Mouse (Mus musculus) myocyte (in vitro differentiated cells): ENCODE data around the gene Dnaaf1. TPM values are rescaled to one million over a fixed set of nuclear protein-coding genes. Genes with fewer than 3 reads are reported as not detected.

Experiments used
- H3K27me3 ChIP-seq: one replicate; pipeline ENCODE4 v1.6.1; 2011; ENCODE audit not compliant: control insufficient read depth, insufficient read depth, insufficient read length
- H3K36me3 ChIP-seq: one replicate; pipeline ENCODE4 v1.6.1; 2011; ENCODE audit not compliant: control insufficient read depth, insufficient read depth
- H3K4me2 ChIP-seq: one replicate; pipeline ENCODE4 v1.6.1; 2011; ENCODE audit warnings: low read depth, control low read depth
- H3K4me3 ChIP-seq: one replicate; pipeline ENCODE4 v1.5.1; 2011; ENCODE audit warnings: mild to moderate bottlenecking, control low read depth, moderate library complexity
- H3K79me2 ChIP-seq: one replicate; pipeline ENCODE4 v1.6.1; 2011; ENCODE audit not compliant: control insufficient read depth, insufficient read depth
- H3ac ChIP-seq: one replicate; pipeline ENCODE4 v1.6.1; 2011; ENCODE audit not compliant: control insufficient read depth, insufficient read length
- CEBPB ChIP-seq: IDR thresholded peaks from 2 replicates; pipeline ENCODE4 v1.6.1; 2011; ENCODE audit warnings: mild to moderate bottlenecking, moderate library complexity; ENCODE audit not compliant: poor library complexity, insufficient read depth, severe bottlenecking
- E2F4 ChIP-seq: IDR thresholded peaks from one replicate; pipeline ENCODE4 v1.6.1; 2011; ENCODE audit warnings: mild to moderate bottlenecking, control low read depth, moderate library complexity; ENCODE audit not compliant: insufficient read depth
- MAX ChIP-seq: IDR thresholded peaks from one replicate; pipeline ENCODE4 v1.6.1; 2011; ENCODE audit warnings: low read depth, mild to moderate bottlenecking, control low read depth
- MYOD1 ChIP-seq, 3 experiments: IDR thresholded peaks; one replicate each; pipeline ENCODE4 v1.6.1; 2011; ENCODE audit warnings: control low read depth in 2 of 3, low read depth in 2 of 3, mild to moderate bottlenecking in 2 of 3, moderate library complexity in 1 of 3; ENCODE audit not compliant: insufficient read length in 2 of 3, control insufficient read depth in 1 of 3
- MYOG ChIP-seq, 3 experiments: IDR thresholded peaks; one replicate each; pipeline ENCODE4 v1.6.1; 2011; ENCODE audit warnings: control low read depth in 2 of 3, low read depth in 2 of 3, mild to moderate bottlenecking in 2 of 3; ENCODE audit not compliant: insufficient read length in 2 of 3, control insufficient read depth in 1 of 3, insufficient read depth in 1 of 3
- POLR2A ChIP-seq: IDR thresholded peaks from one replicate; pipeline ENCODE4 v1.6.1; 2011; ENCODE audit warnings: low read depth, mild to moderate bottlenecking, control low read depth, moderate library complexity; ENCODE audit not compliant: insufficient read length
- POLR2AphosphoS2 ChIP-seq: IDR thresholded peaks from one replicate; pipeline ENCODE4 v1.6.1; 2011; ENCODE audit warnings: low read depth, control low read depth; ENCODE audit not compliant: insufficient read length
- REST ChIP-seq: IDR thresholded peaks from one replicate; pipeline ENCODE4 v1.6.1; 2011; ENCODE audit warnings: mild to moderate bottlenecking, control low read depth, moderate library complexity; ENCODE audit not compliant: insufficient read depth, insufficient read length
- SRF ChIP-seq: IDR thresholded peaks from one replicate; pipeline ENCODE4 v1.6.1; 2011; ENCODE audit warnings: low read depth; ENCODE audit not compliant: control insufficient read depth, insufficient read length
- TCF12 ChIP-seq: IDR thresholded peaks from one replicate; pipeline ENCODE4 v1.6.1; 2011; ENCODE audit warnings: mild to moderate bottlenecking, control low read depth; ENCODE audit not compliant: poor library complexity, insufficient read depth, severe bottlenecking
- TCF3 ChIP-seq: IDR thresholded peaks from one replicate; pipeline ENCODE4 v1.6.1; 2011; ENCODE audit warnings: low read depth, control low read depth; ENCODE audit not compliant: insufficient read length
- USF1 ChIP-seq: IDR thresholded peaks from one replicate; pipeline ENCODE4 v1.6.1; 2011; ENCODE audit warnings: low read depth, mild to moderate bottlenecking, control low read depth, moderate library complexity
- polyA plus RNA-seq: library from polyadenylated mRNA; unstranded; fragments of >200 nt; fragmentation: generic; extraction: Trizol; gene quantifications from one replicate; pipeline ENCODE4 v1.2.1, GENCODE M21; 2012; ENCODE audit warnings: missing spikeins

Gene Dnaaf1
- polyA plus RNA-seq, 1 experiment, result 0.01 TPM

GRCm38 (mm10) chr8:119623744-119624143 is 48.7 kb downstream of the Dnaaf1 start:
- Histone ChIP-seq H3K79me2 (no peaks in the 10 kb centered on the region), H3K36me3 (no peaks in the 10 kb centered on the region), H3K4me3 (no peak overlapping the region), H3K4me2 (no peak overlapping the region), H3K27me3 (peaks cover 79% of the 10 kb centered on the region), H3ac (no peak overlapping the region)
- no peak for TF ChIP-seq MYOG (IDR thresholded peaks at IDR 0.05; ENCODE audit: control insufficient read depth in 1 of 3, insufficient read depth in 1 of 3, insufficient read length in 2 of 3, low read depth in 2 of 3)
- TF ChIP-seq E2F4, result no peak
- no peak for TF ChIP-seq TCF12
- no peak for TF ChIP-seq USF1
- no peak for TF ChIP-seq REST
- TF ChIP-seq MAX, result no peak
- no peak for TF ChIP-seq POLR2A
- no peak for TF ChIP-seq TCF3
- TF ChIP-seq POLR2AphosphoS2, result no peak
- TF ChIP-seq SRF, result no peak
- TF ChIP-seq MYOD1 (IDR thresholded peaks at IDR 0.05; ENCODE audit: control insufficient read depth in 1 of 3, insufficient read length in 2 of 3, low read depth in 2 of 3), result no peak
- TF ChIP-seq CEBPB, result no peak

DNA sequence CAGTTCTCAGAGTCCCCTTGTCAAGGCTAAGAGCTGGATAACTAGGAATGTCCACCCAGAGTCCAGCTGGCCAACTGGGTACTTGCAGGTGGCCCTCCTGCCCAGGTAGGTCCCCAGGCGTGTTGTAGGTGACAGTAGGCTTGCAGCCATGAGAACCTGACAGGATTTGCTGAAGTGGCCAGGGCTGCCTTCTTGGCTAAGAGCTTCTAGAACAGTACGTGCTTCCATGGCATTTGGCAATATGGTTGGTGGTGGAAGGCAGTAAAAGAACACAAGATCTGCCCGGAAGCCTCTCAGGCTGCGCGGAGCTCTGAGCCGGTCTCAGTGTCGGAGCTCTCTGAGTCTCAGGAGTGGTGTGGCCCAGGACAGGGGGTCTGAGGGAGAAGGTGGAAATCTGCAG is 49.9 kb downstream of the Dnaaf1 start:
- Histone ChIP-seq H3K4me2 (no peak overlapping the region), H3ac (no peak overlapping the region), H3K79me2 (no peaks in the 10 kb centered on the region), H3K27me3 (peaks cover 89% of the 10 kb centered on the region), H3K4me3 (no peak overlapping the region), H3K36me3 (no peaks in the 10 kb centered on the region)
- TF ChIP-seq POLR2AphosphoS2 (no peak), E2F4 (no peak), SRF (no peak), USF1 (no peak), REST (no peak), MYOD1 (IDR thresholded peaks at IDR 0.05; ENCODE audit: control insufficient read depth in 1 of 3, insufficient read length in 2 of 3, low read depth in 2 of 3) (no peak)

GRCm38 (mm10) chr8:119625788-119626187 is 50.8 kb downstream of the Dnaaf1 start:
- TF ChIP-seq POLR2AphosphoS2 (no peak), CEBPB (no peak), MYOG (IDR thresholded peaks at IDR 0.05; ENCODE audit: control insufficient read depth in 1 of 3, insufficient read depth in 1 of 3, insufficient read length in 2 of 3, low read depth in 2 of 3) (no peak), TCF3 (no peak), SRF (no peak), TCF12 (no peak), MAX (no peak), MYOD1 (IDR thresholded peaks at IDR 0.05; ENCODE audit: control insufficient read depth in 1 of 3, insufficient read length in 2 of 3, low read depth in 2 of 3) (no peak), POLR2A (no peak), USF1 (no peak), REST (no peak), E2F4 (no peak)

GRCm38 (mm10) chr8:119627199-119627598 is 52.2 kb downstream of the Dnaaf1 start:
- H3K79me2 ChIP-seq, result no peaks in the 10 kb centered on the region
- H3K4me3 ChIP-seq, result no peak overlapping the region
- no peaks in the 10 kb centered on the region for H3K36me3 ChIP-seq
- H3K27me3 ChIP-seq, result peaks cover 90% of the 10 kb centered on the region
- no peak overlapping the region for H3K4me2 ChIP-seq
- no peak overlapping the region for H3ac ChIP-seq
- no peak for TF ChIP-seq TCF12
- TF ChIP-seq E2F4, result no peak
- no peak for TF ChIP-seq POLR2AphosphoS2
- TF ChIP-seq MAX, result no peak
- no peak for TF ChIP-seq MYOG (IDR thresholded peaks at IDR 0.05; ENCODE audit: control insufficient read depth in 1 of 3, insufficient read depth in 1 of 3, insufficient read length in 2 of 3, low read depth in 2 of 3)
- TF ChIP-seq USF1, result no peak
- TF ChIP-seq TCF3, result no peak
- TF ChIP-seq SRF, result no peak
- TF ChIP-seq REST, result no peak
- TF ChIP-seq MYOD1 (IDR thresholded peaks at IDR 0.05; ENCODE audit: control insufficient read depth in 1 of 3, insufficient read length in 2 of 3, low read depth in 2 of 3), result no peak
- TF ChIP-seq CEBPB, result no peak
- TF ChIP-seq POLR2A, result no peak

More at GRCm38 (mm10) chr8:119625788-119626187, 50.8 kb downstream of the Dnaaf1 start:
- Histone ChIP-seq H3ac (no peak overlapping the region), H3K27me3 (peaks cover 91% of the 10 kb centered on the region), H3K79me2 (no peaks in the 10 kb centered on the region), H3K36me3 (no peaks in the 10 kb centered on the region), H3K4me2 (no peak overlapping the region), H3K4me3 (no peak overlapping the region)

DNA sequence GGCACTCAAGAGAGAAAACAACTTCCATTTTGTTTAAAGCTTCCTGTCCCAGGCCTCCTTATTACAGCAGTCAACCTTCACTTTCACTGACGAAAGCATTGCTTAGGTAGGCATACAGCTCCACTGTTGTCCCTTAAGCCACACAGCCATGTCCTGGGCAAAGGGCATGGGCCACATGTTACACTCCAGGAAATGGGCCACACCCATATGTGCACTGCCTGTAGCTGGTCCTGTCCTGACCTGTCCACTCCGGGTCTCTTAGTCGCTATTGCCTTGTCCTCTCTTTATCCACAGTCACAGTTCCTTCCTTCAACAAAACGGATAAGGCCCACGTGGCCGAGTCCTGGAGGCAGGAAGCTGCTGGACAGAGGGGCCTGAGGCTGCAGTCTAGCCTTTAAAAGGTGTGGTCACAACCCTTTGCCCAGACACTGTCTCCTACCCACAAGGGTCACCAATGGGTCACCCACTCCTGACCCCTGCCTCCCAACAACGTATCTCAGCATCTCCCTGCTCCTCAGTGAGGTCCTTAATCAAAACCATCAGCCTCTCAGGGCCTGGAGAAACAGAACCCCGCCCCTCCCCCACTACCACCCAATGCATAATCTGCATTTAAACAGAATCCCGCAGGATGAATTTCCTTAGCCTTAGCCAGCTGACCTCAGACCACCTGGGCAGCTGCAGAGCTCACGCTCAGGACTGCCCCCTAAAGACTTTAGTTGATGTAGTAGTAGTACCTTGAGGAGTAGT is 52.8 kb downstream of the Dnaaf1 start:
- Histone ChIP-seq H3K79me2 (no peaks in the 10 kb centered on the region), H3K27me3 (peaks cover 89% of the 10 kb centered on the region), H3K4me3 (no peak overlapping the region), H3K4me2 (no peak overlapping the region), H3ac (no peak overlapping the region), H3K36me3 (no peaks in the 10 kb centered on the region)
- no peak for TF ChIP-seq REST
- TF ChIP-seq SRF, result no peak
- no peak for TF ChIP-seq POLR2AphosphoS2
- no peak for TF ChIP-seq MYOD1 (IDR thresholded peaks at IDR 0.05; ENCODE audit: control insufficient read depth in 1 of 3, insufficient read length in 2 of 3, low read depth in 2 of 3)
- no peak for TF ChIP-seq CEBPB
- TF ChIP-seq TCF3, result no peak
- no peak for TF ChIP-seq MAX
- no peak for TF ChIP-seq USF1
- TF ChIP-seq MYOG (IDR thresholded peaks at IDR 0.05; ENCODE audit: control insufficient read depth in 1 of 3, insufficient read depth in 1 of 3, insufficient read length in 2 of 3, low read depth in 2 of 3), result no peak
- TF ChIP-seq E2F4, result no peak
- TF ChIP-seq TCF12, result no peak
